Mouse (Mus musculus): Measurements from ENCODE around the gene Elp4. TPM values are rescaled to one million over a fixed set of nuclear protein-coding genes. Genes with fewer than 3 reads are reported as not detected.

The Elp4 gene
- total RNA-seq (2012; rRNA removed) (16.0 and 17.8 TPM in 2 replicates), polyA plus RNA-seq (2012; ENCODE audit: insufficient read depth in 1 of 2, insufficient read length in 2 of 2, low read depth in 1 of 2, low replicate concordance in 2 of 2, missing spikeins in 1 of 2) (10 to 100 TPM in 1 of 2 experiments, not detected in 1; 15.8 TPM)

DNA sequence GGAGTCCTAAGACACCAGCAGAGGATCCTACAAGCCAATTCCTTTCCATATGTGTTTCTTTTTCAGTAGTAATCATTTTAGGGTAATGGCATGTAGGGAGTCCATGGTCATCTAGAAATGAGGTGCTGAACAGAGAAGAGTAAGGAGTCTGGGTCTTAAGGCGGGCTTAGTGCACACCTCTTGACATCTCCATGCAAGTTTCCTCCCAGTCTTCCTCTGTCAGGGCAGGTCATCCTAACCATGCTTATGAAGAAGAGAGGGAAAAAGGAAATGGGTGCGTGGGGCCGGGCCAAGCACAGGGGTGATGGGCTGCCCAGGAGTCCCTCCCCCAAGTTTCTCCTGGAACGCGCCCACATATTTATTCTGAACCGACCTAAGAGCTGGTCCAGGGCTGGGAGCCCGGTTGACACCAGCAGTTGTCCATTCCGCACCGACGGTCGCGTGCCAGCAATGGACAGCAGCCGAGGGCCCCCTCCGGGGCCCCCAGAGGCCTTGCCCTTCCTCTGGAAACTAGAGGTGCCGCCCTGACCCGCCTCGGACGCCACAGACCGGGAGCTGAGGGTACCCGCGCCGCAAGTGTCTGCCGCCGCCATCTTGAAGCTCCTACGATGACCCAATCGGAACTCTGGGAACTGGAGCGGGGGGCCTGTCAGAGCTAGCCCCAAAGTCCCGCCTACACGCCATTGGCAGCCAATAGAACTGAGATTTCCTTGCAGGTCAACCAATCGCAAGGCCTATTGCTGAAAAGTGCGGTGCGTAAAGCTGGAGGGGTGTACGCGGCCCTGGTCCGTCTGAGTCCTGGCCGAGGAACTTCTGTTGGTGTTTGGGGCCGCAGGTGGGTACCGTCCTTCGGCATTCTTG lies at the start of gene Elp4, which contains the start of gene Immp1l:
Gene Elp4, minus strand, starts transcription at position 669 of the 861 bp plus-strand sequence.
Gene Immp1l, plus strand, starts transcription at position 743 of the 861 bp plus-strand sequence.
- H3K36me3 ChIP-seq (ENCODE audit: control insufficient read depth in 1 of 2, insufficient read depth in 2 of 2, low read length in 2 of 2), result peaks cover 0 to 13% of the 10 kb centered on the region in 2 experiments; a peak in 3 of 4 replicates
- H3K79me2 ChIP-seq (ENCODE audit: control insufficient read depth, insufficient read depth, low read length, poor library complexity), result peaks cover 11% of the 10 kb centered on the region
- H3K9me3 ChIP-seq (replicated peaks; ENCODE audit: insufficient read depth, low read length), result no peaks in the 10 kb centered on the region
- peak within 1 kb of the TSS; percentile 57 for H3K27ac ChIP-seq (ENCODE audit: control insufficient read depth, low read depth, low read length)
- peak within 1 kb of the TSS; percentile 94 to 95 for H3K4me3 ChIP-seq (ENCODE audit: control insufficient read depth in 1 of 2, insufficient read depth in 1 of 2, low read depth in 2 of 2, low read length in 2 of 2)
- H3K27me3 ChIP-seq (ENCODE audit: control insufficient read depth in 1 of 2, insufficient read depth in 2 of 2, low read length in 2 of 2), result no peaks in the 10 kb centered on the region
- peaks cover 2 to 3% of the 10 kb centered on the region in 2 experiments; a peak in 2 of 4 replicates for H3K4me1 ChIP-seq (ENCODE audit: control insufficient read depth in 1 of 2, insufficient read depth in 2 of 2, low read length in 2 of 2)
- DNase-seq (ENCODE audit: low read depth, low spot score), result peak; percentile 97
- peak within 1 kb of the TSS; percentile 88 for H3K9ac ChIP-seq (ENCODE audit: control insufficient read depth, low read depth, low read length, poor library complexity, severe bottlenecking)
- TF ChIP-seq TAL1 (IDR thresholded peaks at IDR 0.05; ENCODE audit: low read length), result no peak
- TF ChIP-seq POLR2AphosphoS2 (IDR thresholded peaks at IDR 0.05; ENCODE audit: low read length), result peak; percentile 74; the same call in 1 of the 2 replicates
- peak; percentile 78; the same call in 1 of the 2 replicates for TF ChIP-seq MAZ (IDR thresholded peaks at IDR 0.05; ENCODE audit: low read depth, low read length)
- TF ChIP-seq USF1 (IDR thresholded peaks at IDR 0.05; ENCODE audit: low read depth, low read length), result no peak
- TF ChIP-seq RCOR1 (IDR thresholded peaks at IDR 0.05; ENCODE audit: low read depth, low read length), result no peak
- TF ChIP-seq ELF1 (IDR thresholded peaks at IDR 0.05; ENCODE audit: low read depth, low read length), result peak; percentile 44; the same call in 1 of the 2 replicates
- peak; percentile 58 for TF ChIP-seq TCF12 (IDR thresholded peaks at IDR 0.05; ENCODE audit: low read depth, low read length)
- peak; percentile 83 for TF ChIP-seq HCFC1 (IDR thresholded peaks at IDR 0.05; ENCODE audit: low read depth, low read length)
- peak; percentile 67; the same call in 1 of the 2 replicates for TF ChIP-seq KAT2A (conservative IDR thresholded peaks at IDR 0.05; ENCODE audit: low read depth, low read length)
- no peak for TF ChIP-seq RAD21 (IDR thresholded peaks at IDR 0.05; ENCODE audit: low read depth, low read length)
- TF ChIP-seq ZNF384 (IDR thresholded peaks at IDR 0.05; ENCODE audit: low read depth, low read length), result no peak
- no peak for TF ChIP-seq ZKSCAN1 (IDR thresholded peaks at IDR 0.05; ENCODE audit: low read depth, low read length)
- 0 out of 2 replicates have a peak, but pooled peaks have one; percentile 11 for TF ChIP-seq MYC (IDR thresholded peaks at IDR 0.05; ENCODE audit: low read depth, low read length)
- TF ChIP-seq CTCF (IDR thresholded peaks at IDR 0.05 in 2 of 3, conservative IDR thresholded peaks at IDR 0.05 in 1 of 3; ENCODE audit: control insufficient read depth in 1 of 3, insufficient read depth in 1 of 3, low read depth in 2 of 3, low read length in 3 of 3, poor library complexity in 1 of 3, severe bottlenecking in 1 of 3), result no peak
- TF ChIP-seq ETS1 (IDR thresholded peaks at IDR 0.05; ENCODE audit: low read depth, low read length), result no peak
- no peak for TF ChIP-seq MAFK (IDR thresholded peaks at IDR 0.05; ENCODE audit: borderline replicate concordance, low read depth, low read length)
- TF ChIP-seq ZMIZ1 (IDR thresholded peaks at IDR 0.05; ENCODE audit: low read depth, low read length), result peak; percentile 50
- peak; percentile 31; the same call in 1 of the 2 replicates for TF ChIP-seq SIN3A (IDR thresholded peaks at IDR 0.05; ENCODE audit: low read length)
- peak; percentile 70 for TF ChIP-seq NELFE (IDR thresholded peaks at IDR 0.05; ENCODE audit: low read depth, low read length)
- 0 out of 4 replicates have a peak, but pooled peaks of 1 of the 2 experiments have one; percentile 13 for TF ChIP-seq EP300 (IDR thresholded peaks at IDR 0.05; ENCODE audit: low read depth in 1 of 2, low read length in 2 of 2)
- no peak for TF ChIP-seq UBTF (IDR thresholded peaks at IDR 0.05; ENCODE audit: borderline replicate concordance, insufficient read depth, low read depth, low read length)
- TF ChIP-seq JUND (IDR thresholded peaks at IDR 0.05; ENCODE audit: low read depth, low read length), result no peak
- TF ChIP-seq NRF1 (IDR thresholded peaks at IDR 0.05; ENCODE audit: insufficient read depth, low read depth, low read length, poor library complexity, severe bottlenecking), result peak; percentile 42; the same call in 1 of the 2 replicates
- no peak for TF ChIP-seq MEF2A (IDR thresholded peaks at IDR 0.05; ENCODE audit: extremely low read depth, insufficient replicate concordance, low read depth, low read length, poor library complexity, severe bottlenecking)
- TF ChIP-seq CHD1 (IDR thresholded peaks at IDR 0.05; ENCODE audit: low read depth, low read length), result 0 out of 2 replicates have a peak, but pooled peaks have one; percentile 38
- peak; percentile 53; the same call in 1 of the 2 replicates for TF ChIP-seq MAX (IDR thresholded peaks at IDR 0.05; ENCODE audit: low read length)
- TF ChIP-seq E2F4 (IDR thresholded peaks at IDR 0.05; ENCODE audit: borderline replicate concordance, low read depth, low read length), result no peak
- TF ChIP-seq MXI1 (IDR thresholded peaks at IDR 0.05; ENCODE audit: low read depth, low read length), result peak; percentile 38
- TF ChIP-seq SMC3 (IDR thresholded peaks at IDR 0.05; ENCODE audit: low read depth, low read length), result no peak
- TF ChIP-seq ZC3H11A (IDR thresholded peaks at IDR 0.05; ENCODE audit: low read depth, low read length), result no peak; the same call in 1 of the 2 replicates
- peak; percentile 56 to 80; a peak in 2 of 4 replicates for TF ChIP-seq POLR2A (IDR thresholded peaks at IDR 0.05; ENCODE audit: control insufficient read depth in 1 of 2, insufficient read depth in 1 of 2, low read depth in 1 of 2, low read length in 2 of 2, poor library complexity in 1 of 2)
- TF ChIP-seq TBP (IDR thresholded peaks at IDR 0.05; ENCODE audit: low read depth, low read length), result peak; percentile 62; the same call in 1 of the 2 replicates
- TF ChIP-seq MYB (IDR thresholded peaks at IDR 0.05; ENCODE audit: low read depth, low read length), result no peak
- TF ChIP-seq CHD2 (IDR thresholded peaks at IDR 0.05; ENCODE audit: low read length), result peak; percentile 77

Measured in MEL (cell line).